Mouse (Mus musculus) urinary bladder, postnatal 14 days (tissue): ENCODE measurements around the gene Haghl.

Experiments used
- DNase-seq: peaks from one replicate; pipeline ENCODE4 v3.0.0; 2021; ENCODE audit warnings: low spot score

Gene Haghl

GRCm38 (mm10) chr17:25786781-25787504 is 1.5 kb upstream of the Haghl start:
- DNase-seq = no peak

DNA sequence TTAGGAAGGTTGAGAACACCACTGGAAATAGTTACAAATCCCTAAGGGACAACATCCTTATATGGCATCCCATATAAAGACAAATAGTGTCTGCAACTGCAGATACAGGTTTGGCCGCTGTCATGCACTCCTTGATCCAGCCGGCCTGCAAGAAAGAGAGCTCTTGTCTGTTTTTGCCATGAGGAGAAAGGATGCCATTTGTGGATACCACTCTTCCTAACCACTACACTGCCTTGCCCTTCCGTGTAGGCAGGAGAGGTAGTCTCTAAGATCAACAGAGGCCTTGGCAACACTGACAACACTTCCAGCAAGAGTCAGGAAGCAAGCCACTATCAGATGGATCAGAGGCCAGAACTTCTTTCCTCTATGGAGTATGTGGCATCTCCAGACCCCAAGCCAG is 807 bp upstream of the Haghl start, which contains the start of gene Ccdc78:
Gene Ccdc78, plus strand, starts transcription at position 301 of the 400 bp plus-strand sequence.
- no peak for DNase-seq

- no peak for DNase-seq
Observed at GRCm38 (mm10) chr17:25783861-25784574, 1.5 kb downstream of the Haghl start.

- DNase-seq = no peak
Observed at GRCm38 (mm10) chr17:25783086-25783485, 2.4 kb downstream of the Haghl start.

DNA sequence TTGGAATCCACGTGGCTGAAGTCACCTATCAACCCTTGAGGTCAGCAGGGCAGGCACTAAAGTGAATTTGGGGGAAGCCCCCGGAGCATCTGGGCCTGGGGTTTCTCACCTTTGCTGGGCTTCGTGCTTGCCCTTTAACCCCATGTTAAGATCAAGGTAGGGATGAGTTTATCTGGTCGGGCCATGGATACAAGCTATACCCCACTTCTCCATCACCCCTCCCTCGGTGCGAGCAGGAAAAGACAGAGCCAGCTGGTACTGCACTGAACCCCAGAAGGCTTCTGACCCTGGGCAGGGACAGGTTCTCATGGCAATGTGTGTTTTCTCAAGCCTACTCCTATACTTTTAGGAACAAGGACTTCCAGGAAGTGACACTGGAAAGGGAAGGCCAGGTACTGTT is 4.1 kb downstream of the Haghl start:
- no peak for DNase-seq

DNA sequence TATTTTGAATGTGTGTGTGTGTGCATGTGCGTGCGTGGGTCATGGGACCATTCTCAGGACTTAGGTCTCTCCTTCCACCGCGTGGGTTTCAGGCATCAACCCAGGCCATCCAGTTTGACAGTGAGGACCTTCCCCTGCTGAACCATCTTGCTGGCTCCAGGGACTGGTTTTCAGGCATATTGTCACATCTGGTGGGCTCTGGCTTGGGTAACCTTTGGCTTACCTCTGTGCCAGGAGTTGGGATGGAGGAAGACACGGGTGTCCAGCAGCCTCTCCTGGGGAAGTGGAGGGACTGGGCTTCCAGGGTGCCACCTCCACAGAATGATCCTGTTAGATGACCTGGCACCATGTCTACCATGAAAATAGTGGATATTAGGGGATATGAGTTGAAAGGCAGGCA is 7.5 kb downstream of the Haghl start:
- DNase-seq = no peak

DNA sequence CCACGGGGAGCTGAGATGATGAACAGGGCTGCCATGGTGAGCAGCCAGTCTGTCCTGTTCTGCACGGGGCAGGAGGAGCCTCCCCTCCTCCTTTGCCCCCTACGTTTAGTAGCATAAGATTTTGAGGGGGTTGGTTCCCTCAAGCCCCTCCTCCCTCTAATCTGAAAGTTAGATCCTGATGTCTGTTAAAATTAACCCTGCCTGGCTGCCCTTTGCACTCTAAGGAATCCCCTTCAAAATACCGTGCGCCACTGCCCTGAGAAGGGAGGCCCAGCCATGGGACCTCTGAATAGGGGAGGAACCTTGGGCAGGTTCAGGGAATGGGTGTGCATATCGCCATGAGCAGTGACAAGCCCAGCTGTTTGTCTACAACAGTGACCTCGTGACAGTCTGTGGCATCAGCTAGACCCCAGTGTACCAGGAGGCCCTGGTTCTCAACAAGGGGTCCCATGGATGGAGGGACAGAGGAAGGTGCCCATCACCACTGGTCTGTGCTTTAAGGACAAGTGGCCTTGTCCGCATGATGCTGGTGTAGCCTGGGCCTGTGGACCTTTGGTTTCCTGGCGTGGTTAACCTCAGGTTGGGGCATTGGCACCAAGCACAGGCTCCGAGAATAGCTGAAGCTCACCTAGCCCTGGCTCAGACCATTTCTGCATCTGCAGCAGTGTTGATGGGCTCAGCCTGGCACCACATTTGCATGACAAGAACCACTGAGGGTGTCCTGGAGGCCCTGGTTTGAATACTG is 10.0 kb downstream of the Haghl start:
- DNase-seq = no peak

GRCm38 (mm10) chr17:25773549-25774120 is 11.8 kb downstream of the Haghl start, which contains the start of gene Narfl:
TSS of gene Narfl (plus strand) at chr17:25773776.
- peak; percentile 97 for DNase-seq

DNA sequence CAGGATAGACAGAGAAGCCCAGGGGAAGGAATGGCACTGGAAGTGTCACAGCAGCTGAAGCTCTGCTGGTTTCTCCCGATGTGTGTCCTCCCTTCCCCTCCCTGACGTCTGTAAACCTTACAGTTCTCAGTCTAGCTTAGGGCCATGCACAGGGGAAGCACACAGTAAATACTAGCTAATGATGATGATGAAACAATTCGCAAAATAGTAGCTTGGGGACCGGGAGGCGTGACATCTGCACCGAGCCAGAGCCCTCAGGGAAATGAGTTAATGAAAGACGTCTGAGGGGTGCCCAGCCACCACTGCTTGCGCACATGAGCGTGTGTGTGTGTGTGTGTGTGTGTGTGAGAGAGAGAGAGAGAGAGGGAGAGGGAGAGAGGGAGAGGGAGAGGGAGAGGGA is 16.1 kb downstream of the Haghl start:
- DNase-seq = no peak

- DNase-seq = no peak
Observed at GRCm38 (mm10) chr17:25765886-25766285, 19.6 kb downstream of the Haghl start.

DNA sequence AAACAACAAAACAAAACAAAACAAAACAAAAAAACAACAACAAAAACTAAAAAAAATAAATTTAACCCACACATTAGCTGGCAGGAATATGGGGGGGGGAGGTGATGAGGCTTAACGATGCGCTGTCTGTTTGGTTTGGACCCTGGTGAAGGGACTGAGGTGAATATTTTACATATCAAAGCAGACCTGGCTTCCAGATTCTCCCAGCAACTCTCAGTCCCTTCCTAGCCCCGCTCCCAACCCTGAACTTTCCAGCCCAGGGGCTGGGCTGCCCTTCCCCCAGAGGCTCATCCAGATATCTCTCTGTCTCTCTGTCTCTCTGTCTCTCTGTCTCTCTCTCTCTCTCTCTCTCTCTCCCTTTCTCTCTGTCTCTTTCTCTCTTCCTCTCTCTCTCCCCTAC is 22.9 kb downstream of the Haghl start:
- DNase-seq = no peak

- no peak for DNase-seq
Observed at GRCm38 (mm10) chr17:25761561-25761970, 23.9 kb downstream of the Haghl start.

- no peak for DNase-seq
Observed at GRCm38 (mm10) chr17:25760148-25760547, 25.3 kb downstream of the Haghl start.

DNA sequence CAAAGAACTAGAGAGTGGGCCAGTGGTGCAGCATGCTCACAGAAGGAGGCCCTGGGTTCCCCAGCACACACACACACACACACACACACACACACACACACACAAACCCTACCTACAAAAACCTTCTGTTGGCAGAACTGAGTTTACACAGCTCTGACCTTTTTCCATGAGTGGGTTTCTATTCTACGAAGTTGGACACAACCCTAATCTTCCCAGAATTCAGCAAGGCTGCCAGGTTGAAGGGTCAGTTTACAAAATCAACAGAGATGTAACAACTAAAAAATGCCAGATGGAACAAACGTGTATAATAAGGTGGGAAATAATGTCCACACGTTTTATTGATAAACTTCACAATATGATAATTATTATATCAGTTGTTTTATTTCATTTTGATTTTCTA is 27.8 kb downstream of the Haghl start:
- no peak for DNase-seq

- peak; percentile 49 for DNase-seq
Observed at GRCm38 (mm10) chr17:25756378-25757242, 28.9 kb downstream of the Haghl start.

- peak; percentile 21 for DNase-seq
Observed at GRCm38 (mm10) chr17:25755627-25756377, 29.7 kb downstream of the Haghl start.

GRCm38 (mm10) chr17:25755086-25755485 is 30.4 kb downstream of the Haghl start:
- DNase-seq = no peak

DNA sequence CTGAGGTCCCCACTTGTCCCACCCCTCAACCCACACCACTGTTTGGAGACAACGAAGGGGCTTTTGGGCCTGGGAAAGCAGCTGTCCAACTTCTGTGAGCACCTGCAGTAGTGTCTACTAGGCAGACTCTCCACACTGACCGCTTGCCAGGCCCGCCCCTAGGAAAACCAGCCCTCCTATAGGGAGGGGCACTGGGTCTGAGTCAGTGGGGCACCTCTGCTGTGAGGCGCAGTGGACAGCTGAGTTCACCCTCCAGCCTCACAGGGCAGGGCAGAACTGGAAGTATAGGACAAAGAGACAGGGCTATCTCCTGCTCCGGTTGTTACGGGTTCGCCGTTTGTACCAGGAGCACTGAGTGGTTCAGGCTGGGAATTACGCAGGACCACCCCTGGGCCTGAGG is 31.2 kb downstream of the Haghl start, which contains the start of gene Msln:
Gene Msln, minus strand, starts transcription at position 138 of the 400 bp plus-strand sequence.
- peak; percentile 37 for DNase-seq

- DNase-seq = peak; percentile 71
Observed at GRCm38 (mm10) chr17:25751446-25751845, 34.0 kb downstream of the Haghl start.

- DNase-seq = no peak
Observed at GRCm38 (mm10) chr17:25749314-25749713, 36.2 kb downstream of the Haghl start.

GRCm38 (mm10) chr17:25748238-25748637 is 37.2 kb downstream of the Haghl start:
- DNase-seq = no peak
